Mouse (Mus musculus) heart, postnatal 0 days (tissue): ENCODE measurements around the gene Gm4969. TPM values are rescaled to one million over a fixed set of nuclear protein-coding genes. Genes with fewer than 3 reads are reported as not detected.

Source experiments
- ATAC-seq: fragments of 200-750 bp; cut with Nextera tagmentation; 2 replicates; pipeline ENCODE4 v1.8.0; 2017; ENCODE audit warnings: low read depth, moderate number of reproducible peaks, moderate library complexity; ENCODE audit not compliant: insufficient read depth
- DNase-seq: peaks from one replicate; pipeline ENCODE4 v3.0.0-alpha.2; 2016; ENCODE audit warnings: low spot score
- H3K27ac ChIP-seq: fragments of 300-500 bp; sonication (generic); 2 replicates; pipeline ENCODE4 v1.5.1; 2014; ENCODE audit warnings: low read depth, mild to moderate bottlenecking
- H3K27me3 ChIP-seq: fragments of 300-500 bp; sonication (generic); 2 replicates; pipeline ENCODE4 v1.6.1; 2014; ENCODE audit warnings: low read length, mixed read lengths; ENCODE audit not compliant: control insufficient read depth, insufficient read depth
- H3K36me3 ChIP-seq: fragments of 300-500 bp; sonication (generic); replicated peaks from 2 replicates; pipeline ENCODE4 v1.6.1; 2014; ENCODE audit warnings: low read length, mixed read lengths; ENCODE audit not compliant: control insufficient read depth, insufficient read depth
- H3K4me1 ChIP-seq: fragments of 300-500 bp; sonication (generic); 2 replicates; pipeline ENCODE4 v1.6.1; 2014; ENCODE audit warnings: antibody characterized with exemption; ENCODE audit not compliant: control insufficient read depth, insufficient read depth
- H3K4me2 ChIP-seq: fragments of 300-500 bp; sonication (generic); 2 replicates; pipeline ENCODE4 v1.6.1; 2014; ENCODE audit warnings: low read depth, mild to moderate bottlenecking, low read length, moderate library complexity
- H3K4me3 ChIP-seq: fragments of 300-500 bp; sonication (generic); 2 replicates; pipeline ENCODE4 v1.5.1; 2014; ENCODE audit warnings: low read depth, low read length
- H3K9ac ChIP-seq: fragments of 300-500 bp; sonication (generic); replicated peaks from 2 replicates; pipeline ENCODE4 v1.6.1; 2014; ENCODE audit warnings: low read depth, low read length, mixed read lengths
- H3K9me3 ChIP-seq: fragments of 300-500 bp; sonication (generic); replicated peaks from 2 replicates; pipeline ENCODE4 v1.6.1; 2016; ENCODE audit warnings: low read length; ENCODE audit not compliant: control insufficient read depth
- CTCF ChIP-seq: IDR thresholded peaks from 2 replicates; pipeline ENCODE4 v1.5.1; 2016; ENCODE audit warnings: antibody characterized with exemption, control low read depth, low read depth
- EP300 ChIP-seq: IDR thresholded peaks from 2 replicates; pipeline ENCODE4 v1.6.1; 2016; ENCODE audit warnings: antibody characterized with exemption, low read depth
- WGBS: fragments of 180-500 bp; shearing (Covaris S2); extraction: QIAGEN DNeasy Blood & Tissue Kit; methylation state at CpG from one replicate; pipeline ENCODE4 v1.1.7; 2014; 5-methylcytosine and 5-hydroxymethylcytosine counted together
- polyA plus RNA-seq: library from polyadenylated mRNA; unstranded; fragments of >200 nt; fragmentation: Nextera tagmentation; extraction: Ambion mirVana; gene quantifications from 2 replicates; pipeline ENCODE4 v1.2.1, GENCODE M21; 2015
- total RNA-seq: library from RNA; depleted of rRNA; stranded (reverse); fragments of >200 nt; gene quantifications from 2 replicates; pipeline ENCODE4 v1.2.3, GENCODE M21; 2014; ENCODE audit warnings: low replicate concordance

Gm4969 gene
- total and polyA plus RNA-seq, 2 experiments from 2014 or later: 0.38 to 0.69 TPM

GRCm38 (mm10) chr7:19054777-19055076 is 63.4 kb downstream of the Gm4969 start:
- Histone ChIP-seq H3K4me2 (no peak overlapping the region), H3K27ac (no peak overlapping the region), H3K4me1 (no peaks in the 10 kb centered on the region), H3K36me3 (peaks cover 23% of the 10 kb centered on the region), H3K9ac (no peak overlapping the region), H3K9me3 (no peaks in the 10 kb centered on the region), H3K27me3 (no peaks in the 10 kb centered on the region), H3K4me3 (no peak overlapping the region)
- DNase-seq (no peak), ATAC-seq (0 out of 2 replicates have a peak, but pooled peaks have one; percentile 13)
- WGBS: 74% methylated on average over 9 of the region's 9 CpGs
- TF ChIP-seq CTCF (no peak), EP300 (no peak)

GRCm38 (mm10) chr7:19054047-19054776 is 64.0 kb downstream of the Gm4969 start, which contains the start of gene Rsph6a:
Rsph6a (plus strand) TSS chr7:19054690.
- WGBS: 31% methylated on average over 33 of the region's 33 CpGs

DNA sequence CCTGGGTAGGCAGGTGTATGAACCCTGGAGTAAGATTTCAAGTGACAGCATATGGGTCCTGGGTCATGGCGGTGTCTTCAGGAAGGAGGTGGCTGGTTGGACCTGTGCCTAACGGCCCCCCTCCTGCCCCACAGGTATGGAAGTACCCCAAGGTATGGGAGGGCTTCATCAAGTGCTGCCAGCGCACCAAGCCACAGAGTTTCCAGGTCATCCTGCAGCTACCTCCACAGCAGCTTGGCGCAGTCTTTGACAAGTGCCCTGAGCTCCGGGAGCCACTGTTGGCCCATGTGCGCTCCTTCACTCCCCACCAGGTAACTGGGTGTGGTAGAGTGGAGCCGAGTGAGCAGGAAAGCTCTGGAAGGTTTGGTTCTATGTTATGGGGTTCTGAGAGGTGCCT is 65.0 kb downstream of the Gm4969 start:
- no peak overlapping the region for H3K27ac ChIP-seq
- H3K9me3 ChIP-seq: no peaks in the 10 kb centered on the region
- no peaks in the 10 kb centered on the region for H3K4me1 ChIP-seq
- WGBS: 88% methylated on average over 7 of the region's 7 CpGs
- H3K9ac ChIP-seq: no peak overlapping the region
- no peak for DNase-seq
- no peak overlapping the region for H3K4me3 ChIP-seq
- H3K27me3 ChIP-seq: no peaks in the 10 kb centered on the region
- no peak overlapping the region for H3K4me2 ChIP-seq
- peaks cover 39% of the 10 kb centered on the region for H3K36me3 ChIP-seq
- no peak for ATAC-seq
- TF ChIP-seq EP300 (no peak), CTCF (no peak)

More at GRCm38 (mm10) chr7:19054047-19054776, 64.0 kb downstream of the Gm4969 start, which contains the start of gene Rsph6a:
- Histone ChIP-seq H3K4me2 (no peak within 1 kb of the TSS), H3K36me3 (peaks cover 28% of the 10 kb centered on the region), H3K27ac (no peak within 1 kb of the TSS), H3K9ac (no peak within 1 kb of the TSS), H3K4me3 (no peak within 1 kb of the TSS), H3K9me3 (no peaks in the 10 kb centered on the region), H3K27me3 (no peaks in the 10 kb centered on the region), H3K4me1 (no peaks in the 10 kb centered on the region)
- DNase-seq (peak; percentile 32), ATAC-seq (0 out of 2 replicates have a peak, but pooled peaks have one; percentile 34)
- peak; percentile 57 for TF ChIP-seq CTCF
- TF ChIP-seq EP300: no peak

DNA sequence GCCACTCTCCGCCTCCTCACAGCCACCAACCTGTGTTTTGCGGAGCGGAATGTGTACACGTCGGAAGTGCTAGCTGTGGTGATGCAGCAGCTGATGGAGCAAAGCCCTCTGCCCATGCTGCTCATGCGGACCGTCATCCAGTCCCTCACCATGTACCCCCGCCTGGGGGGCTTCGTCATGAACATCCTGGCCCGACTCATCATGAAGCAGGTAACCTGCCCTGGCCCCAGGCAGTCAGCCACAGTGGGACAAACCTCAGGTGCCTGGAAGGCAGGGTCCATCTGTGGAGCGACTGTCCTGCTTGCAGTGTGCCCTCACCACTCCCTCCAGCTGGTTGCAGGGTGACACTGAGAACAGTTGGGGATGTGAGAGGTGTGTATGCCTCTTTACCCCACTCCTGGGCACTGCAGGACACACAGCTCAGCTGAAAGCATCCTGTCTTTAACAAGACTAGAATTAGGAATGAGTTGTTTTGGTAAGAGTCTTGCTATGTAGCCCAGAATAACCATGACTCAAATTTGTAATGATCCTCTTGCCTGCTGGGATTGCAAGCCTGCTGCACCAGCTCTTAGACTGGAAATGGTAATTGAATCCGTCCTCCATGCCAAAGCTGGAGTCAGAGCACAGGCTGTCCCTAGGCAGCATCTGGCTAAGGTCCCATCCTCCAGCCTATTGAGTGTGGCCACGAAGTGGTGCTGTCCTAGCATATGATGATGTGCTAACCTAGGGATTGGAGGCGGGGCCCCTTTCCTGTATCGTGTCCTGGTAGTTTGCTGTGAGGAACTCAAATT is 65.6 kb downstream of the Gm4969 start:
- 85% methylated on average over 15 of the region's 15 CpGs for WGBS
- no peaks in the 10 kb centered on the region for H3K27me3 ChIP-seq

DNA sequence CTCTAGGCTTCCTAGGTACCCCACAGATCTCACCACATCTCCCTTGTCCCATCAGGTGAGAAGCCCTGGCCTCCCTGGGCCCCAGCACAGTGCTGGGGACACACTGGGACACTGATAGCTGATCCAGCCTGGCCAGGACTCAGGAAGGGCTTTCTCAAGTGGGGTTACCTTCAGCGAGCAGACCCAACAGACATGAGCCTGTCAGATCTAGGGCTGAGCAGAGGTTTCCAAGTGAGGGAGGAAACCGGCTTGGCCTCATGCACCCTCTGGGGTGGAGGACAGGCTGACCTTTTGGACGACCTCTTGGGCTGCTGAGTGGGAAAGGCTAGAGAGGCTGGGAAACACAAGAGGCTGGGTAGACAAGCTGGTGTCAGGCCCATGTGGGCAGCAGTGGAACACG is 67.0 kb downstream of the Gm4969 start:
- no peak for DNase-seq
- Histone ChIP-seq H3K4me2 (no peak overlapping the region), H3K9me3 (no peaks in the 10 kb centered on the region), H3K27me3 (no peaks in the 10 kb centered on the region), H3K4me1 (no peaks in the 10 kb centered on the region), H3K36me3 (peaks cover 59% of the 10 kb centered on the region), H3K9ac (no peak overlapping the region), H3K27ac (no peak overlapping the region), H3K4me3 (no peak overlapping the region)
- TF ChIP-seq EP300: no peak
- TF ChIP-seq CTCF: no peak
- WGBS: 55% methylated on average over 4 of the region's 4 CpGs
- ATAC-seq: no peak

More for the DNA sequence above, 65.6 kb downstream of the Gm4969 start:
- no peak overlapping the region for H3K4me2 ChIP-seq
- DNase-seq (no peak), ATAC-seq (no peak)
- TF ChIP-seq EP300 (no peak), CTCF (no peak)
- no peaks in the 10 kb centered on the region for H3K4me1 ChIP-seq
- peaks cover 45% of the 10 kb centered on the region for H3K36me3 ChIP-seq
- H3K27ac ChIP-seq: no peak overlapping the region
- no peak overlapping the region for H3K4me3 ChIP-seq
- no peaks in the 10 kb centered on the region for H3K9me3 ChIP-seq
- no peak overlapping the region for H3K9ac ChIP-seq
